Mouse (Mus musculus) spleen, adult 2 months (tissue): ENCODE data around the gene Ppp2r5e.

Experiments used
- CTCF ChIP-seq: fragments of 200-500 bp; IDR thresholded peaks from 2 replicates; pipeline ENCODE4 v1.5.1; 2011; ENCODE audit warnings: mild to moderate bottlenecking, inconsistent platforms; ENCODE audit not compliant: insufficient read depth, insufficient read length, insufficient replicate concordance; ENCODE audit errors: extremely low read depth
- POLR2A ChIP-seq: fragments of 200-500 bp; IDR thresholded peaks from 2 replicates; pipeline ENCODE4 v1.6.1; 2011; ENCODE audit warnings: low read depth, low read length, inconsistent platforms

- TF ChIP-seq CTCF (no peak), POLR2A (no peak)
Observed at GRCm38 (mm10) chr12:75570138-75570537, 25.9 kb downstream of the Ppp2r5e start.
